Comparison of ENCODE assay signal across 18 mouse cellular contexts in genomic region chr10:69779246-69779645, GRCm38 (mm10).
"Had no signal": no experiment of that assay in that cellular context is flagged by ENCODE, and none has a peak within 500 bp of the region (broad histone marks: within the 10 kb centered on the region; RNA-seq: fewer than 3 reads in every experiment).

No protein-coding gene starts in this region.

- H3K27me3 ChIP-seq: limb, embryonic 12.5 days; liver, embryonic 13.5 days; lung, embryonic 15.5 days; megakaryocyte, embryonic 14.5 days; midbrain, embryonic 15.5 days; neural tube, embryonic 12.5 days; stomach, embryonic 15.5 days had no signal

- H3K9me3 ChIP-seq: limb, embryonic 12.5 days; liver, embryonic 13.5 days; lung, embryonic 15.5 days; midbrain, embryonic 15.5 days; neural tube, embryonic 12.5 days; stomach, embryonic 15.5 days had no signal

- H3K9ac ChIP-seq: limb, embryonic 12.5 days; liver, embryonic 13.5 days; liver, postnatal 0 days; lung, embryonic 15.5 days; midbrain, embryonic 15.5 days; neural tube, embryonic 12.5 days; stomach, embryonic 15.5 days had no signal

- H3K4me3 ChIP-seq: limb, embryonic 12.5 days; liver, embryonic 13.5 days; lung, embryonic 15.5 days; megakaryocyte, embryonic 14.5 days; midbrain, embryonic 15.5 days; neural tube, embryonic 12.5 days; stomach, embryonic 15.5 days had no signal

- H3K27ac ChIP-seq: limb, embryonic 12.5 days; liver, embryonic 13.5 days; lung, embryonic 15.5 days; macrophage; midbrain, embryonic 15.5 days; neural tube, embryonic 12.5 days; stomach, embryonic 15.5 days had no signal

- ATAC-seq: liver, postnatal 0 days; midbrain, embryonic 15.5 days had no signal

- H3K4me1 ChIP-seq: lung, embryonic 15.5 days; megakaryocyte, embryonic 14.5 days; stomach, embryonic 15.5 days had no signal

- H3K36me3 ChIP-seq: limb, embryonic 12.5 days; liver, embryonic 13.5 days; lung, embryonic 15.5 days; midbrain, embryonic 15.5 days; neural tube, embryonic 12.5 days; stomach, embryonic 15.5 days had no signal

- H3K4me2 ChIP-seq: limb, embryonic 12.5 days; liver, embryonic 13.5 days; lung, embryonic 15.5 days; midbrain, embryonic 11.5 days; midbrain, embryonic 15.5 days; neural tube, embryonic 12.5 days; stomach, embryonic 15.5 days had no signal

- DNase-seq: kidney, postnatal 10 days; layer of hippocampus, adult 9-11 months; layer of hippocampus, postnatal 36 days; liver; liver, embryonic 13.5 days; liver, postnatal 0 days; lung, postnatal 14 days; right cerebral cortex, postnatal 4 days; thymus, adult 2 months; thymus, postnatal 25 days had no signal
